Mouse (Mus musculus) cerebellum, adult 2 months (tissue): ENCODE data around the gene Olfr678.

ENCODE experiments used
- CTCF ChIP-seq: fragments of 200-500 bp; IDR thresholded peaks from 2 replicates; pipeline ENCODE4 v1.5.1; 2011; ENCODE audit warnings: low read depth, mild to moderate bottlenecking, control low read depth, low read length, moderate library complexity, borderline replicate concordance; ENCODE audit not compliant: insufficient read depth
- POLR2A ChIP-seq: fragments of 200-500 bp; IDR thresholded peaks from 2 replicates; pipeline ENCODE4 v1.6.1; 2011; ENCODE audit warnings: low read length, control low read depth, borderline replicate concordance; ENCODE audit not compliant: insufficient read depth

GRCm38 (mm10) chr7:105028360-105028759, 35.9 kb upstream of the Olfr678 start, which contains the start of gene Olfr675:
- no peak for TF ChIP-seq POLR2A
- no peak for TF ChIP-seq CTCF
